Mouse (Mus musculus) G1E (cell line): ENCODE data around the gene Dtx4.
"Not testable (repeated sequence)": the region's sequence is repeated elsewhere in the genome, so short reads cannot be mapped to it uniquely, and the experiment has no call there.

Experiments used
- CTCF ChIP-seq: IDR thresholded peaks from 2 replicates; pipeline ENCODE4 v1.5.1; 2012; ENCODE audit warnings: low read depth, low read length, inconsistent platforms, mixed read lengths
- GATA1 ChIP-seq: IDR thresholded peaks from 2 replicates; pipeline ENCODE4 v1.6.1; 2012; ENCODE audit warnings: borderline replicate concordance, low read length, inconsistent platforms, mixed read lengths

- TF ChIP-seq CTCF, GATA1: not testable (repeated sequence)
These were observed 44.2 kb upstream of the Dtx4 start, which contains the start of gene Fam111a for GRCm38 (mm10) chr19:12545440-12545839.
